Mouse (Mus musculus): ENCODE measurements around the gene Fam222b.

Fam222b gene

DNA sequence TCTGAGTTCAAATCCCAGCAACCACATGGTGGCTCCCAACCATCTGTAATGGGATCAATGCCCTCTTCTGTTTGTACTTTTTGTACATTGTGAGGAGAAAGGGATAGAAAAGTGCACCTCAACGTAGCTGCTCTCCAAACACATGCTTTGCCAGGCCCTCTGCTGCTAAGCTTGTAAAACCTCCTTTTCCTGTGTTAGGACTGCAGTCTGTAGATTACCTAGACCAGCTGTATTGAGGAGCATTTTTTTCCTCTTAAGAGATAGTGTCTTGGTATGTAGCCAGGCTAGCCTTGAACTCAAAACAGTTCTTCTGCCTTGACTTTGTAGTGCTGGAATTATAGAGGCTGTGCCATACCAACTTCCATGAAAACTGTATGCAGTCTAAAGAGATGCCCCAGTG lies 41.7 kb downstream of the Fam222b start:
- DNase-seq (ENCODE audit: low read depth): no peak

DNA sequence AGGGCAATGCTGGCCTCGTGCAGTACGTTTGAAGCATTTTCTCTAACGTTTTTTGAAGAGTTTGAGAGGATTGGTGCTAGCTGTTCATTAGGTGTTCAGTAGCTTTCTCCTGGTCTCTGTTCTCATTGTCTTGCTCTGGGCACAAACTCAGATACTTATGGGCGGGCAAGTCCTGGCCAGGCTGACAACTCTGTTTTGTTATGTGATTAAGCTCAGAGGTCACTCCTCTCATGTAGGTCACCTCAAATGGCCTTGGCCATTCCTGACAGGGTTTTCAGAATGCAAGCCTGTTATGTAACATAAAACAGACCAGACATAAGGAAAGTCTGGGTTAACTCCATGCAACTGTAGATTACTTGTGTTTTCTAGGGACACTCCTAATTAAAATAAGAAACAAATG lies 43.1 kb downstream of the Fam222b start:
- no peak for DNase-seq (ENCODE audit: low read depth)

DNA sequence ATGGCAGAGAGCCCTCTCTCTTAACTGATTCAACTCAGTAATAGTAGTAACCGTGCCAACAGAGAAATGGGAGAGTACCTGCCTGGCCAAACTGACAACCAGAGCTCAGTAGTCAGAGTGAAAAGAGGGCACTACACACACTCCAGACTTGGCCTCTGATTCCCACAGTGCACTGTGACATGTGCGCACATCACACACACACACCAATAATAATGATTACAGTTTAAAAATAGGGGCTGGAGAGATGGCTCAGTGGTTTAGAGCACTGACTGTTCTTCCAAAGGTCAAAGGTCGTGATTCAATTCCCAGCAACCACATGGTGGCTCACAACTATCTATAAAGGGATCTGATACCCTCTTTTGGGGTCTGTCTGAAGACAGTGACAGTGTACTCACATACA lies 43.6 kb downstream of the Fam222b start:
- DNase-seq (ENCODE audit: low read depth): no peak

DNA sequence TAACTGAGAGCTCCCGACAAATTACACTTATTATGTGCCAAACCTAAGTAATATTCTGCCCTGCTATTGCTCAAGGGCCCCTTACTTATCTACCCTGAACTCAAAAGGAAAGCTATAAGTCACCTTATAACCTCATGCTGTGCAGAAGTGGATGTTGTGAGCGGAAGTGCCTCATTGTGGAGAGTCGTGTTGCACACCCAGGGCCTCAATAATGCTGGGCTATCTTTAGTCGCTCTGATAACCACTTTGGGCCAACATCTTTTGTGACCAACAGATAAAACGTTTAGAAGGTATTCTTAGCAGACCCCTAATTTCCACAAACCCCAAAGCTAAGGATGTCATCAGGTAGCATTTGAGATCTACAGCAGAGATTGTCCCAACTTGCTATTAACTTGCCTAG lies 46.2 kb downstream of the Fam222b start:
- DNase-seq (ENCODE audit: low read depth): no peak

DNA sequence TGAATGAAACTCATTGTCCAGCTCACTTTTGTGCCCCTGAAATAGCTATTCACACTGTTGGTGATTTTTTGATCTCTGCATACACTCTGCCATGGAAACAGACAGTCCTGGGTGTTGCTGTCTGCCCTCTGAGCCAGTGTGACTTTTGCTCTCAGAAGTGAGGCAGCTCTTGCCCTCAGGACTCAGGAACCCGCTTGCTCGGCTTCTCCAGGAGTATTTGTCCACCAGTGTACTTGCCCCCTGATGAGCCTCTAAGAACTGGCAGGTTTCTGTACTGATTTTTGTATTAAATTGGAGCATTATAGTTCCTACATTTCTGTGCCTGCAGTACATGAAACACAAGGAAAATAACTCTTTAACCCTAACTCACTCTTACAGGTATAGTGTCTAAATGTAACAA lies 49.1 kb downstream of the Fam222b start:
- DNase-seq (ENCODE audit: low read depth): no peak

DNA sequence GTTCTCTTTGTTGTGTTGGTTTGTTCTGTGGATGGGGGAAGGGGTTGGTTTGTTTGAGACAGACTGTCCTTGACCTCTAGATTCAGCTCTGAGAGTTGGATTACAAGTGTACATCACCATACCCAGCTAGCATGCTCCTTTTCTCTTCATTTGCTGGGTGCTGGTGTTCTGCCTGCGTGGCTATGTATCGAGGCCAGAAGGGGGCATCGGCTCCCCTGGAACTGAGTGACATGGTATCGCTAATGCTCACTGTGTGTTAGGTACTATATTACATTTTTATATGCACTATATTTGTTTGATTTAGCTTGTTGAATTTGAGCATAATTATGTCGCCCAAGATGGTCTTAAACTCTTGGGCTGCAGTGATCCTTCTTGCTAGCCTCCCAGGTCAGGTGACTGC lies 51.7 kb downstream of the Fam222b start:
- no peak for DNase-seq (ENCODE audit: low read depth)

DNA sequence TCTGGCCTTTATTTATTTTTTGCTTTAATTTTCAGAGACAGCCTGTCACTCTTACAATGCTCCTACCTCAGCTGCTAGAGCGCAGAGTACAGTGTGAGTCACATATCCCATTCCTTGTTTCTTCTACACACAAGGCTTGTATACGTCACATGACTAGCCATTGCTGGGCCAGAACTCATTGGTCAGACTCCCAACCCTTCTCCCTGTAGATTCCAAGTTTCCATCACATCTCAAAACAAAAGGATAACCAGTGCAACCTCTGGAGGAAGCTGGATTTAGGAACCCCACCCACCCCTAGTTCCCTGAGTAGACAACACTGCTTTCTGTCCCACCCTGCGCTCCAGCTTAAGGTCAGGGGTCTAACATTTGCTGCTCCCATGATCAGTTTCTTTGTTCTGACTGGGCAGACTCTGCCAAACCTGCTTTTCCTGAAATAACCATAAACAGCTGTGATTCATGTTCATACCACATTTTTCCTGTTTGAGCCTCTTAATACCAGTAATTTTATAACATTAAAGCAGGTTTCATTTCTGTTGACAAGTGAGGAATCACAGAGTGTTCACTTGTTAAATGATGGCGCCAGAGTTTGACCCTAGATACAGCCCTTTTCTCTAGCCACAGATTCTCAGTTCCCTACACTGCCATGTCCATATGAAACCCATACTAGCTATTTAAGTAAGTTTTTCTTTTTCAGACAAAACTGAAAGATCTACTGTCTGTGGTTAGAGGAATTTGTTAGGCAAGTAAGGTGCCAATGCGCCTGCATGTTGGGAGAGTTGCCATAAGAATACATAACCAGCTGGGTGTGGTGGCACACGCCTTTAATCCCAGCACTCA lies 52.5 kb downstream of the Fam222b start:
- no peak for DNase-seq (ENCODE audit: low read depth)

DNA sequence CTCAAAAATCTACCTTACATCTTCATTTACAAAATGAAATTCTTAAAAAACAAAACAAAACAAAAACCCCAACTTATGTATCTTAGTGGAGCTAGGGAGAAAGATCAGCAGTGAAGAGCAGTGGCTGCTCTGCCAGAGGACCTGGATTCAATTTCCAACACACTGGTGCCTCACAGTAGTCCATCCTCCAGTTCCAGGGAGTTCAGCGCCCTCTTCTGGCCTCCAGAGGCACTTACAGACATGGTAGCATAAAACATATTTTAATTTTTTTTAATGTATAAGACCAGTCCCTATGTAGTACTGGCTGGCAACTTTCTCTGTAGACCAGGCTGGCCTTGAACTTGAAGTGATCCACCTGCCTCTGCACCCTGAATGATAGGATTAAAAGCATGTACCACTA lies 56.7 kb downstream of the Fam222b start:
- DNase-seq (ENCODE audit: low read depth): peak; percentile 38

DNA sequence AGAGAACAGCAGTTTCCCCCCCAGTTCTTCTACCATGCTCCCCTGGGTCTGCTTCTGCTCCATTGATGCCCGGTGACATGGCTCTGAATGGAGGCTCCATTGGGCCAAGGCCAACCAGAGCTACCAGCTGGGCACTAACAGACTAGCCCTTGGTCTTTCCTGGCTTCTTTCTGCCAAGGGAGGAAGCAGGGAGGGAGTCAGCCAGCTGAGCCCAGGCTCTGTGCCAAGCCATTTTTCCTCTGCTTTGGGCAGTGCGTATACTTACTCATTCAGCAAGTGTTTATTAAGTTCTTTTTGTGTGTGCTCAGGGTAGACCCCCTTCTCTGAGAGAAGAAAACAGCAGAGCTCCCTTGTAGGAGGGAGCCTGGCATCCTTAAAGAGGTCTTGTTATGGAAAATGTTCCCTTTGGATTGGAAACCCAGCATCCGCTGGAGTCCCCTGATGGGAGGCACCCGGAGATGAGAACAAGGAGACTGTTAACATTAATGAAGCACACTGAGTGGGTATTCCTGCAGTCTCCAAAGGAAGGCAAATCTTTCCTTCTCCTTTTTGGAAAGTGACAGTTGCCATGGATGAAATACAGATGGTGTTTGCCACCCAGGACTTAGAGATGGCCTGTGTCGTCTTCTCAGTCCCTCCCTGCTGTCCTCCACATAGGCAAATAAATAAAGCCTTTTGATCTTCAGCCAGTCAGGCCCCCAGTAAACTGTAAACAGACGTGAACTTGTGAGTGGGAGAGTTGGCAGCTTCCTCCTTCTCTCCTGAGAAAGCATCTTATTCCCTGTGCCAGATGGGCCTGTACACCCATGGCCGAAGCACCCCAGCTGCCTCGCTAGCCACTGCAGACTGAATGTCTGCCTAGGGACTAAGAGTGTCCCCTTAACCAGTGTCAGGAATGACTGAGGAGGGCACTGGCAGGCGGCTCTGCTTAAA lies 58.1 kb downstream of the Fam222b start:
- DNase-seq (ENCODE audit: low read depth): no peak

DNA sequence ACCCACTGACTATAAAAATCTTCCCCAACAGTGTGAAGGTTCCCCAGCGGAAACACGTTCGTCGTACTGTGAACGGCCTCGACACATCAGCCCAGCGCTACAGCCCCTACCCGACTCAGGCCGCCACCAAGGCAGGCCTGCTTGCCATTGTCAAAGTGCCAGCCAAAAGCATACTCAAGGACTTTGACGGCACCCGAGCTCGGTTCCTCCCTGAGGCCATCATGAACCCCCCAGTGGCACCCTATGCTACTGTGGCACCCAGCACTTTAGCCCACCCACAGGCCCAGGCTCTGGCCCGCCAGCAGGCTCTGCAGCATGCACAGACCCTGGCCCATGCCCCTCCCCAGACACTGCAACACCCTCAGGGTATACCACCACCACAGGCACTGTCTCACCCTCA lies 59.3 kb downstream of the Fam222b start:
- no peak for DNase-seq (ENCODE audit: low read depth)

DNA sequence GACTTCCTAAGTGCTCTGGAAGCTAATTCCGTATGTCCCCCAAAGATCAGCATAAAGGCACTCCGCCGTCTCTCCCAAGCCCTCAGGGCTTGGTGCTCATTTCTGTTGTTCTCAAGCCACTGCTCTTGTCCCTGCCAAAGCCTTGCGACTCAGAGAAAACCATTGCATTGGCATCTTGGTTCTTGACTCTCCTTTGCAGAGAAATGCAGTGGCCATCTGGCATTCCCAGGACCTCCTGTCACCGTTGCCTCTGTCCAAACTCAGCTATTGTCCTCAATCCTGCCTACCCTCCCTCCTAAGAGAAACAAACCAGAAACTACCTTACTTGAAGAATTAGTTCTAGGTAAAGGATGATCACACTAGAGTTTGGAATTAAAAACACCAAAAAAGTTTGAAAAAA lies 61.2 kb downstream of the Fam222b start:
- no peak for DNase-seq (ENCODE audit: low read depth)

DNA sequence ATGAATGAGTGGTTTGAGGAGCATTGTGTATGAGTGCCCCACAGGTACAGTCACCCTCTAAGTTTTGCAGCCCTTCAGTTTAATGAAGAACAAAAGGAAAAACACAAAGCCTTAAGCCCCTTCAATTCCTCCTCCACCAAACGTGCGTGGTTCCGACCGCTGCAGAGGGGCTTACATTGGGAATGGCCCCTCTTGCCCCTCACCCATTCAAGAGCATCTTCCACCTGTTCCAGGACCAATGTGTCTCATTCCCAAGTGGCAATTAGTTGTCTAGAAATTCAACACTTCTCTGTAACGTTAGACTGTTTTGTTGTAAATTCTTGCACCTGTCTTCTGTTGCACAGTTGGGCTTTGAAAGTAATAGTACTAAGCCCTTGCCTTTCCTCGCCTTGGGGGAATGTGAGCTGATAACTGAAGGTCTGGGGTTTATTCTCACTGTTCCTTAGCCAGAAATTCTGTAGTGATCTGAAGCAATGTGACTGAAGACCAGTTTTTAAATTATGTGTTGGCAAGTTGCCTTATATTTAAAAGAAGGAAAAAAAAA lies 61.8 kb downstream of the Fam222b start:
- no peak for DNase-seq (ENCODE audit: low read depth)

DNA sequence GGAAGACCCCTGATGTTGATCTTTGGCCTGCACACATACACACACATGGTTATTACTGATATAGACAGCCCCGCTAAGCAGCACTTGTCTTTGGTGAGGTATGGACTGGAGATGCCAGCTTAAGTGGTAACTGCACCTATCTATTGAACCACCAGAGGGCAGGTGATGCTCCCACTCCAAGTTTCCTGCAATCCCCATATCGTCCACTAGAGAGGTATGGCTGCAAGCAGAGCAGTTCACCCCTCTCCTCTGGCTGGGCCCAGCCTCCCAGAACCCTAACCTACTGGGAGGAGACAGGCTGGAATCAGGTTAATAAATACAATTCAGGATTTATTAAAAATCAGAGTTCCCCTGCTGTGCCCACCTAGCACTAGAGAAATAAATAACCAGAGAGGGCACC lies 64.6 kb downstream of the Fam222b start:
- DNase-seq (ENCODE audit: low read depth): peak; percentile 94

DNA sequence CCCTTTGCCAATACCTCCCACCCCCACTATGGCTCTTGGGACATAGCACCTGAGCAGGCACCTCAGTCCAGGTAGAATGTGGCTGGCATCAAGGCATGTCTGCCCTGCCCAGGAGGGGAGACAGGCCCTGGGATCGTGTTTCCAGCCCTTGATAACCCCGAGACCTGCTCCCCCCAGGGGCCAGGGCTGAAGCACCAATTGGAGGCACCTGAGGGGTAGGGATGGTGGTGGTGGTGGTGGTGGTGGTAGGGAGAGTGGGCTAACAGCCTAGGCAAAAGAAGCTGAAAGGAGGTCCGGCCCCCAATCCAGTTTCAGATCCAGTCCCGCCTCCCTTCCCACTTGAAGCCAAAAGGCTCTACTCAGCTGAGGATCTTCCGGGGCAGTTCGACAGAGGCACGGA lies 65.1 kb downstream of the Fam222b start:
- peak; percentile 15 for DNase-seq (ENCODE audit: low read depth)

DNA sequence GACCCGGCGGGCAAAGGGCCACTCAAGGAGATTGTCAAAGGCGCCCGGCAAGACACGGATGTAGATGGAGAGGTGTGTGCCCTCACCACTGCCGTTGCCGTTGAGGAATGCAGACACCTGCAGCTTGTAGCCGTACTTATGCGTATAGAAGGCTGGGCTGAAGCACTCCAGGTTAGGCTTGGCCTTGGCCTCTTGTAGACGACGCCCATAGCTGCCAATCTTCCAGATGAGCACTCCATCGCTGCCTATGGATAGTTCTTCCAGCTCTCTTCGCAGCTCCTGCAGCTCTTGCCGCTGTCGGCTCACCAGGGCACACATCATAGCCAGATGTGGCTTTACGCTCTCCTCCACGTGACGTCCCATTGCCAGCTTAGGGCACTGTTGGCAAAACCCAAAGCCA lies 65.7 kb downstream of the Fam222b start:
- no peak for DNase-seq (ENCODE audit: low read depth)

DNA sequence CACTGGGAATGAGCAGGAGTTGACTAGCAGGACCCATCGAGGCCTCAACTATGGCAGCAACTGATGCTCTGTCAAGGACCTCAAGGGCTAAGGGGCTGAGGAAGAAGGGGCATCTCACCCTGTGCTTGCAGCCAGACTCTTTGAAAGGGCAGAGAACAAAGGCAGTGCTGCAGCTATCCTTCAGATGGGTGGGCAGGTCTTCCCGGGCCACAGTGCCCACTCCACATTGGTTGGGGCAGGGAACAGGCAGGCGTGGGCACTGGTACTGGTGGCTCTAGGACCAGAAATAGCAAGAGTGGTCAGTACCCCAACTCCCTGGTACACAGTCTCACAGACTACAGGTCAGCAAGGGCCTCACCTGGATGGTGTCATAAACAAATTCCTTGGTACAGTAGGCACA lies 66.2 kb downstream of the Fam222b start:
- DNase-seq (ENCODE audit: low read depth): no peak

DNA sequence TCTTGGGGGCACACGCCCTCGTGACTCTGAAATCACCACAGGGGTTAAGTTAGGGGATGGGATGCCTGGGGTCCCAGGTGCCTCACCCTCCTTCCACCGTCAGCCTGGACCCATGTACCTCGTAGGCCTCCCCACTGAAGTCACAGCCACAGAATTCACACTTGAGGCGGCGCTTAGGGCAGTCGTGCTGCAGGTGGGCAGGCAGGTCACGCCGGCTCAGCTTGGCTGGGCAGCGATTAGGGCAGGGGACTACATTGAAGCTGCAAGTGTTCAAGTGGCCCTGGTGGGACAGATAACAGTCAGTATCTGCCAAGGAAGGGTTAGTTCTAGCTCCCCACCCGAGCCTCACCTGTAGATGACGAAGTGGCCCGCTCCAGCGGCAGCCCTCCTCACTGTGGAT lies 66.7 kb downstream of the Fam222b start:
- DNase-seq (ENCODE audit: low read depth): no peak

DNA sequence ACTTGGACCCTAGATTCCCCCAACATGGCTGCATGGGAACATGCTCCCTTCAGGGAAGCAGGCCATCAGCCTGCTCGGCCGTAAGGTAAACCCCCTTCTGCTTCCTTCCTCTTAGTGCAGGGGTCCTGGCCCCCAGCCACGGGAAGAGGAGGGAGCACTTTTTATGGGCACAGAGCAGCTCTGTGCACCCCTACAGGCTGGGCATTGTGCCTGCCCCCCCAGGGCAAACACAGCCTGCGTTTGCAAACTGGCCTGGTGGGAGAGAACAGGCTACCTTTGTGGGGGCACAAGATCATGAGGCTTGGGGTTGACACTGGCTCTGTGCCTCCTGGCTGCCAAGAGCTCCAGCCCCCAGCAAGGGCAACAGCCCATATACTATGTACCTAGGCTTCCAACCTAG lies 67.5 kb downstream of the Fam222b start:
- no peak for DNase-seq (ENCODE audit: low read depth)

DNA sequence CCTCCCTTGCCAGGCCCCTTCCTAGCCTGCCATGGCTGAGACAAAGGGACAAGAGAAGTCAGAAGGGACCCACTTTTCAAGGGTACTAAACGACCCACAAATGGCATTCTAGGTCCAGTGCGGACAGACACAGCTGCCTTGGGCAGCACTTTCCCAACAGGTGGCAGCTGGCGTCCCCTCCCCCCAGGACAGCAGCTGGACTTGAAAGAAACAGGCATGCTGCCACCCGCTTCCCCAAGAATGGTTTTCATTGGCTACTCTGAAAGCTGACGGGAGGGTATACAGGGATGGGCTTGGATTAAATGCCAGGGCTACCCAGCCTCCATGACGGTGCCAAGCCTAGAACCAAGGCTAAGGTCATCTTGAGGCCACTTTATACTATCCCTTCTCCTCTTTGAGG lies 68.0 kb downstream of the Fam222b start:
- no peak for DNase-seq (ENCODE audit: low read depth)

DNA sequence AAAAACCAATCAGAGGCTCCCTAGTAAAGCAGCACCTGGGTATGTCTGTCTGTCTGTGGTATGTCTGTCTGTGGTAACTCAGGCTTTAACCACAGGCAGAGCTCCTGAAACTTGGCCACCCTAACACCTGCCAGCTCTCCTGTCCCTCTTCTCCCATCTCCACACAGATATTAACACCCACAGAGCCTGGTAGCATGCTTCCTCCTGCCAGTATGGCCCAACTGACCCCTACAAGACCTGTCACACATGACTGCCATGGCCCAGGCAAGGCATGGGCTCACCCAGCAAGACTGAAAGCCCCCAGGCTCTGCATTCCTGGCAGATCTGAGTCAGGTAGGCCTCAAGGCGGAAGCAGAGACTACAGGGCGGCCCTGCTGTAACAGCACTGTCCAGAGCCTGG lies 68.6 kb downstream of the Fam222b start:
- peak; percentile 42 for DNase-seq (ENCODE audit: low read depth)

DNA sequence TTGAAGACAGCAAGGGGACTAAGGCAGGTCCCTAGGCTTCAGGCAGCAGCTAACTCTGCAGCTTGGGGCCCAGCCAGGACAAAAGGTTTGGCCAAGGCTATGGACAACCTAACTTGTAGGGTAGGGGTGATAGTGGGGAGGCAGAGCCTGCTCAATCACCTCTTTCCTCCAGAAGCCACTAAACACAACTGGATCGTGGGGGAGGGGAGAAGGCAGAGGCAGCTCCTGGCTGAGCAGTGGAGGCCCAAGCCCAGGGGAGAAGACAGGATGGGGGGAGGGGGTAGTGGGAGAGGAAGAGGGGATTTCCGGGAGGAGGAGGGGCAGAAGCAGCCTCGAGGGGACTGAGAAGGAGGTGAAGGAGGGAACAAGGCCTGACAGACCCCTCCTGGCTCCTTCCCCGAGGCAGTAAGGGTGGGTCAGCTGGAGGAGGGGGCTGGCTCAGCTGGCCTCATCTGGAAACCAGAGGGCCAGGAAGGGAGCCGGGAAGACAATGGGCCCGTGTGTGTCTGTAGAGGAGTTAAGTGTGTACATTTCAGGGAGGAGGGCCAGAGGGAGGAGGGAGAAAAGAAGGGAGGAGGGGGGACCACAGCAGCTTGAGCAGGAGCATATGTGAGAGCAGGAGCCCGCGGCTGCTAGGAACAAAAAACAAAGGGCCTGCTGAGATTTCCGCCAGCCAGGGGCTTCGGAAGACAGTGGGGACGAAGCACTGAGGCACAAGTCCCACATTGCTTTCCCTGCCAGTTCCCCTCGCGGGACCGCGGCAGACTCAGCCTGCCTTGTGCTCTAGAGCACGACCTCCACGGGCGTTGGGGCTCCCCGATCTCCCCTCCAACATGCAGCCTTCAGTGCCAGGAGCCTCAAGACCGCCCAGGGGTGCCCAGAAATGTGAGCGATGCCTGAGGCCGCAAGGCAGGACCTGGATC lies 69.5 kb downstream of the Fam222b start:
- peak; percentile 59 for DNase-seq (ENCODE audit: low read depth)

DNA sequence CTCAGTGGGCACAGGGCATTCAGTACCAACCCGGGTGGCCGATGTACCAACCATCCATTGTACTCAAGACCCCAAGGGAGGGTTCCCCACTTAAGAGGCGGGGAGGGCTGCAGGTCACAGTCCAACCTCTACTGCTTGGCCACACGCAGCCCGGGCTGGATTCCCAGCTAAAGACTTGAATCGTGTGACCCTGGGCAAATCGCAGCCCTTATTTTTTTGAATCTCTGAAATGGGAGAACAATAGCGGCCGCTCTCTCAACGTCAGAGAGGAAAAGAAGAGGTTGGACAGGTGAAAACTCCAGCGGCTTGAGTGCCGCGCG lies 70.1 kb downstream of the Fam222b start:
- no peak for DNase-seq (ENCODE audit: low read depth)

Measured in naive thymus-derived CD4-positive, alpha-beta T cell, adult 2 months (primary cell).